Mouse (Mus musculus) limb, embryonic 11.5 days (tissue): ENCODE data around the gene Dnah6. TPM values are rescaled to one million over a fixed set of nuclear protein-coding genes. Genes with fewer than 3 reads are reported as not detected.

Source experiments
- ATAC-seq: fragments of 200-750 bp; cut with Nextera tagmentation; 2 replicates; pipeline ENCODE4 v1.8.0; 2017; ENCODE audit warnings: low read depth; ENCODE audit not compliant: insufficient number of reproducible peaks, low FRiP score, low TSS enrichment
- DNase-seq: peaks from one replicate; pipeline ENCODE4 v3.0.0-alpha.2; 2015; ENCODE audit warnings: low spot score
- H3K27ac ChIP-seq: fragments of 300-500 bp; sonication (generic); replicated peaks from 2 replicates; pipeline ENCODE4 v1.5.1; 2014; ENCODE audit warnings: low read depth, mild to moderate bottlenecking, low read length
- H3K27me3 ChIP-seq: fragments of 300-500 bp; sonication (generic); 2 replicates; pipeline ENCODE4 v1.6.1; 2014; ENCODE audit warnings: mild to moderate bottlenecking, low read length, mixed read lengths; ENCODE audit not compliant: control insufficient read depth, insufficient read depth
- H3K36me3 ChIP-seq: fragments of 300-500 bp; sonication (generic); 2 replicates; pipeline ENCODE4 v1.6.1; 2014; ENCODE audit warnings: mild to moderate bottlenecking, low read length, moderate library complexity, mixed read lengths; ENCODE audit not compliant: control insufficient read depth, insufficient read depth
- H3K4me1 ChIP-seq: fragments of 300-500 bp; sonication (generic); 2 replicates; pipeline ENCODE4 v1.6.1; 2014; ENCODE audit warnings: low read length, mixed read lengths; ENCODE audit not compliant: control insufficient read depth, insufficient read depth
- H3K4me2 ChIP-seq: fragments of 300-500 bp; sonication (generic); 2 replicates; pipeline ENCODE4 v1.6.1; 2014; ENCODE audit warnings: low read depth, mild to moderate bottlenecking, moderate library complexity; ENCODE audit not compliant: severe bottlenecking
- H3K4me3 ChIP-seq: fragments of 300-500 bp; sonication (generic); 2 replicates; pipeline ENCODE4 v1.5.1; 2014; ENCODE audit warnings: low read depth, low read length
- H3K9ac ChIP-seq: fragments of 300-500 bp; sonication (generic); 2 replicates; pipeline ENCODE4 v1.6.1; 2014; ENCODE audit warnings: mild to moderate bottlenecking, low read length
- H3K9me3 ChIP-seq: fragments of 300-500 bp; sonication (generic); 2 replicates; pipeline ENCODE4 v1.6.1; 2016; ENCODE audit warnings: low read length; ENCODE audit not compliant: control insufficient read depth
- WGBS: fragments of 180-500 bp; shearing (Covaris S2); extraction: QIAGEN DNeasy Blood & Tissue Kit; methylation state at CpG from one replicate; pipeline ENCODE4 v1.1.7; 2014; 5-methylcytosine and 5-hydroxymethylcytosine counted together
- polyA plus RNA-seq: library from polyadenylated mRNA; unstranded; fragments of >200 nt; fragmentation: Nextera tagmentation; extraction: Ambion mirVana; gene quantifications from 2 replicates; pipeline ENCODE4 v1.2.1, GENCODE M21; 2014

Dnah6 gene
- polyA plus RNA-seq, 1 experiment from 2014 or later: 0.01 TPM

DNA sequence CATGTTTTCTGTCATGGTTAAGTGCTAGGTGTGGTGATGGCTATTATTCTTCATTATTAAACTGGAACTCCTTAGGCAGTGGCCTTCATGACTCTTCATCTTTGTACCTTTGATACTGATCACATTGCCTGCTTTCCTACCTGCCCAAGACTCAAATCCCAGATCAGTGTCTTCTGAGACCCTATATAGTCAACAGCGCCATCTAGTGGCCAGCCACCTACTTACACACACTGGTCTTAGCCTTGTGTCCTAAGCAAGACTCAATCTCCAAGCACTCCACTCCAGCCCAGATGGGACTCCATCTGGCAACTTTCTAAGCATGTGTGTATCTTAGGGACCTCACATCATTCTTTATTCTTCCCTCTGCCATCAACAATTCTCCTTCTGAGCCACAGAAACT lies 67.8 kb downstream of the Dnah6 start:
- no peak overlapping the region for H3K4me3 ChIP-seq
- no peaks in the 10 kb centered on the region for H3K4me1 ChIP-seq
- no peaks in the 10 kb centered on the region for H3K27me3 ChIP-seq
- H3K9ac ChIP-seq: no peak overlapping the region
- DNase-seq (peak; percentile 93), ATAC-seq (no peak)
- WGBS: 0% methylated on average over 1 of the region's 1 CpGs
- no peak overlapping the region for H3K27ac ChIP-seq
- no peak overlapping the region for H3K4me2 ChIP-seq
- H3K36me3 ChIP-seq: no peaks in the 10 kb centered on the region
- H3K9me3 ChIP-seq: no peaks in the 10 kb centered on the region

DNA sequence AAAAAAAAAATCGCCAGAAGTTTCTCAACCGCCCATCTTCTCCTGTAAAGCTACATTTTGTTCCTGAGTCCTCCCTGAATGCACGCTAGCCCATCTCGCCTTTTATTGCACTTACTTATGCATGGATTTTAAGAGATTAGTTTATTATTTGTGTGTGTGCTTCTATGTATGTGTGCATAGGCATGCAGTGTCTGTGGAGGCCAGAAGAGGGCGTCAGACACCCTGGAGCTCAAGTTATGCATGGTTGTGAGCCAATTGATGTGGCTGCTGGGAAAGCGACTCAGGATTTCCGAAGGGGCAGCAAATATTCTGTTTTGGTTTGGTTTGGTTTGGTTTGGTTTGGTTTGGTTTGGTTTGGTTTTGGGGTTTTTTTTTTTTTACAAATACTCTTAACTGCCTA lies 78.0 kb downstream of the Dnah6 start:
- 95% methylated on average over 7 of the region's 7 CpGs for WGBS
- H3K27ac ChIP-seq: no peak overlapping the region
- no peak for DNase-seq
- no peaks in the 10 kb centered on the region for H3K4me1 ChIP-seq
- H3K27me3 ChIP-seq: no peaks in the 10 kb centered on the region
- H3K4me2 ChIP-seq: no peak overlapping the region
- H3K4me3 ChIP-seq: no peak overlapping the region
- no peak overlapping the region for H3K9ac ChIP-seq
- no peaks in the 10 kb centered on the region for H3K36me3 ChIP-seq
- no peak for ATAC-seq
- no peaks in the 10 kb centered on the region for H3K9me3 ChIP-seq

DNA sequence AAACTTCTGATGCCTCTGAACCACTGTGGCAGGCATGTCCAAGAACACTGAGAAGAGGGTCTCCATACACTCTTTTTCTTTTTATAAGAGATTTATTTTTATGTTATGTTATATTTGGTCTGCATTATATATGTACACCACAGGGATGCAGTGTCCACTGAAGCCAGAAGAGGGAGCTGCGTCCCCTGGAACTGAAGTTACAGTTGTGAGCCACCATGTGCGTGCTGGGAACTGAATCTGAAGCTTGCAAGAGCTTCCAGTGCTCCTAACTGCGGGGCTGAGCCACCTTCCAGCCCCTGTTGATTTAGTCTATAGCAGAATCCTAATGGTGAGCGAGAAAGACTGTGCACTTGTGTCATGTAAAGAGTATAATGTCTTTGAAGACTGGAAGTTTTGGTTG lies 78.7 kb downstream of the Dnah6 start:
- WGBS: 86% methylated on average over 4 of the region's 4 CpGs
- Histone ChIP-seq H3K4me3 (no peak overlapping the region), H3K27me3 (no peaks in the 10 kb centered on the region), H3K9ac (no peak overlapping the region), H3K4me1 (no peaks in the 10 kb centered on the region), H3K36me3 (no peaks in the 10 kb centered on the region), H3K4me2 (no peak overlapping the region), H3K9me3 (no peaks in the 10 kb centered on the region), H3K27ac (no peak overlapping the region)
- DNase-seq: no peak
- no peak for ATAC-seq

DNA sequence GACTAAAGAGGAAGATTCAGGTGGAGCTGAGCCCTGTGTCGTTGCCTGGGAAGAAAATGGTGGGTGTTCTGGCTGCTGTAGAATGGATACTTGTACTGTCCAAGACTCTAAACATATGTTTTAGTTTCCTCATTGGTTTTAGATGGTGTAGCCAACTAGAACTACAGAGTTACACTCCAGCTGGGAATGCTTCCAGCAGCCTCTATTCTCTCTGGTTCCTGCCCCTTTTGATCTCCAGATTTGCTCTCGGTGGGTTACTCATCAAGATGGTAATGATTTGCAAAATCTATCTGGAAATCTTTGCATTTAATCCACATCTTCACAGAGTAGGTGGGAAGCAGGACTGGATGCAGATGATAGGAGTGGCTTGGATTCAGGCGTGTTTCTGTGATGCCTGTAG lies 80.6 kb downstream of the Dnah6 start:
- Histone ChIP-seq H3K4me2 (no peak overlapping the region), H3K36me3 (no peaks in the 10 kb centered on the region), H3K9ac (no peak overlapping the region), H3K4me3 (no peak overlapping the region), H3K4me1 (no peaks in the 10 kb centered on the region), H3K27ac (no peak overlapping the region), H3K27me3 (no peaks in the 10 kb centered on the region), H3K9me3 (no peaks in the 10 kb centered on the region)
- ATAC-seq: no peak
- DNase-seq: no peak
- 82% methylated on average over 3 of the region's 3 CpGs for WGBS

DNA sequence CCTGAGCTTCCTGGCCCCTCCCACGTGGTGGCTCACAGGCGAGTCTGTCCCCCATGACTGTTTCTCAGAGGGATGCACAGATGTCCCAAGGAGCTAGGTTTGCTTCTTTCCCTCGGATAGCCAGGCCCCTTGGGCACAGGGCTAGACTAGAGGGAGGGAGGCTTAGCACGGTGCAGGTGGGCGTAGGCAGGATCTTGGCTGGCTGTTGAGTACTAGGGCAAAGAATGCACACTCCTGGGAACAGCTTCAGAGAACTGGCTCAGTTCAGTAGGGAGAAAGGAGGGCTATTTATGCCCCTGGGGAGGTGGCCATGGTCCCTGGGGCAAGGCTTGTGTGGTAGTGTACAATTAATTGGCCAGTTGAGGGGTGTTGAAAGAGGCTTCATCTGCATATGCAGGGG lies 88.7 kb downstream of the Dnah6 start:
- Histone ChIP-seq H3K4me1 (no peaks in the 10 kb centered on the region), H3K36me3 (no peaks in the 10 kb centered on the region), H3K4me2 (no peak overlapping the region), H3K27ac (no peak overlapping the region), H3K9ac (no peak overlapping the region), H3K4me3 (no peak overlapping the region), H3K9me3 (no peaks in the 10 kb centered on the region), H3K27me3 (no peaks in the 10 kb centered on the region)
- WGBS: 53% methylated on average over 5 of the region's 5 CpGs
- DNase-seq (no peak), ATAC-seq (no peak)

DNA sequence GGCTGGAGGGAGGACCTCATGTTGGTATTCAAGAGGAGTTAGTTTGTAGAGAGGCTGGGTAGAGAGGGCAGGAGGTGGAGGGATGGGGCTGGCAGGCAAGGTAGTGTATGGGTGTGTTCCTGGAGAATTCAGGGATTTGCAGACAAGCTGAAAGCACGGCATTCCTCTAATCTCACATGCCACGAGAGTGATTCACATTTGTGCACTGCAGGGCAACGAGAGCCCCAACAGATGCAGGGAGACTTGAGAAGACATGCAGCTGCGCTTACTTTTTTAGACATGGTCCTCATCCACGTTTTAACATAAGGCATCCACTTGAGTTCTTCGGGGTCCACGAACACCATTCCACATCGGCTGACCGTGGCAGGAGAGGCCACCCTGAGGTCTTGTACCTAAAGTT lies 93.9 kb downstream of the Dnah6 start:
- H3K9ac ChIP-seq: no peak overlapping the region
- H3K4me3 ChIP-seq: no peak overlapping the region
- no peak for ATAC-seq
- no peaks in the 10 kb centered on the region for H3K4me1 ChIP-seq
- H3K27ac ChIP-seq: no peak overlapping the region
- DNase-seq: no peak
- H3K36me3 ChIP-seq: no peaks in the 10 kb centered on the region
- H3K9me3 ChIP-seq: no peaks in the 10 kb centered on the region
- no peak overlapping the region for H3K4me2 ChIP-seq
- 78% methylated on average over 9 of the region's 9 CpGs for WGBS
- no peaks in the 10 kb centered on the region for H3K27me3 ChIP-seq

DNA sequence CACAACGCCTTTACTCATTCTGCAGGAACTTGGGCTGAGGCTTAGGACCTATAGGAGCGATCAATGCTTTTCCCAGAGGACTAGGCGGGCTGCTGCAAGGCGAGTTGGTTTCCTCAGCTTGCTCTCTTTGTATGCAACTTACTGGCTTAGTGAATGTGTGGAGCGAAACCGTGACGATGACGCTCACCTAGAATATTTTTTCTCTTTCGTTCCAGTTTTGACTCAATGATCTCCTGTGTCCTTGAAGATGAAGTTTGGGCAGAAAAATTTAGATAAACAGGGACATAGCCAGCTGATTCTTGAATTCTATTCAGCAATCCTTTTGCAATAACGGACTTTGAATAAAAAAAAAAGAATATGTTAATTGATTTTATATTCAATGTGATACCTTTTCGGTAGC lies 101.1 kb downstream of the Dnah6 start:
- no peak overlapping the region for H3K4me2 ChIP-seq
- no peak overlapping the region for H3K27ac ChIP-seq
- no peaks in the 10 kb centered on the region for H3K4me1 ChIP-seq
- 90% methylated on average over 11 of the region's 11 CpGs for WGBS
- no peaks in the 10 kb centered on the region for H3K9me3 ChIP-seq
- ATAC-seq (no peak), DNase-seq (no peak)
- no peak overlapping the region for H3K4me3 ChIP-seq
- H3K27me3 ChIP-seq: no peaks in the 10 kb centered on the region
- H3K36me3 ChIP-seq: no peaks in the 10 kb centered on the region
- H3K9ac ChIP-seq: no peak overlapping the region

DNA sequence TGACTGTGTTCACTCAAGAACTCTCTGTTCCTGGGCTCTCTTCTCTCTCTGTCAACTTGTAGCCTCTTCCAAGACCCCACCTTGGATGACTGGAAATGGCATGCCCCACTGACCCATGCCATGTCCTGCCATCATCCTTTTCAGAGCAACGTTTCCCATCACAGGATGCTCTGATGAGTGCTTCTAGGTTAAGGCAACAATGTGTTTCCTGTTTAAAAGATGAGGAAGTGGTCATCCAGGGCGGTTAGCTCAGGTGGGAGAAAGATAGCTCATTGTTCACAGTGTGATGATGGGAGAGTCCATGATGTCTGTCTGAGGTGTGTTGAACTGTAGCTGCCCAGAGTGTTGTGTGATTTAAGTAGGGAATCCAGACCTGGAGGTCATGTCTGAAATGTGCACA lies 107.6 kb downstream of the Dnah6 start:
- H3K9ac ChIP-seq: no peak overlapping the region
- no peak overlapping the region for H3K4me2 ChIP-seq
- no peak overlapping the region for H3K4me3 ChIP-seq
- no peaks in the 10 kb centered on the region for H3K4me1 ChIP-seq
- ATAC-seq: no peak
- no peaks in the 10 kb centered on the region for H3K36me3 ChIP-seq
- H3K27ac ChIP-seq: no peak overlapping the region
- H3K27me3 ChIP-seq: no peaks in the 10 kb centered on the region
- DNase-seq: no peak
- H3K9me3 ChIP-seq: no peaks in the 10 kb centered on the region
- 84% methylated on average over 2 of the region's 2 CpGs for WGBS

DNA sequence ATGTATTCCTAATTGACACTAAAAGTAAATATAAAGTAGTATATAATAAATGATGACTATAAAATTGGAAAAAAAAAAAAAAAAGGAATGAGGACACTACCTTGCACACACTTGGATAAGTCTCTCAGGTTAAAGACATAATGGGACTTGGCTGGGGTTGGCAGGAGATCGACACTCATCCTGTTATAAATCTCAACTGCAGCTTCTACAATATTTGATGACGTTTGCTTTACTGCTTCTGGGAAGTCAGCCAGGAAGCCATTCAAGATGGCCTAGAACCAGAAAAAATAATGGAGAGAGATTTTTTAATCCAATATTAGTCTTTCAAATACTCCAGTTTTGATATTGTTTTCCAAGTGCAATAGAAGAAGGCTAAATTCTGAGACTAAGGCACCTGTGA lies 108.1 kb downstream of the Dnah6 start:
- Histone ChIP-seq H3K4me3 (no peak overlapping the region), H3K9me3 (no peaks in the 10 kb centered on the region), H3K9ac (no peak overlapping the region), H3K36me3 (no peaks in the 10 kb centered on the region), H3K27me3 (no peaks in the 10 kb centered on the region), H3K27ac (no peak overlapping the region), H3K4me1 (no peaks in the 10 kb centered on the region), H3K4me2 (no peak overlapping the region)
- 89% methylated on average over 2 of the region's 2 CpGs for WGBS
- no peak for ATAC-seq
- DNase-seq: no peak
